Mouse (Mus musculus): ENCODE data around the gene Dcxr. TPM values are rescaled to one million over a fixed set of nuclear protein-coding genes. Genes with fewer than 3 reads are reported as not detected.
"Not testable (repeated sequence)": the region's sequence is repeated elsewhere in the genome, so short reads cannot be mapped to it uniquely, and the experiment has no call there.

Gene Dcxr
- total RNA-seq, 2 experiments from 2014 or later = 40.9 to 43.3 TPM

DNA sequence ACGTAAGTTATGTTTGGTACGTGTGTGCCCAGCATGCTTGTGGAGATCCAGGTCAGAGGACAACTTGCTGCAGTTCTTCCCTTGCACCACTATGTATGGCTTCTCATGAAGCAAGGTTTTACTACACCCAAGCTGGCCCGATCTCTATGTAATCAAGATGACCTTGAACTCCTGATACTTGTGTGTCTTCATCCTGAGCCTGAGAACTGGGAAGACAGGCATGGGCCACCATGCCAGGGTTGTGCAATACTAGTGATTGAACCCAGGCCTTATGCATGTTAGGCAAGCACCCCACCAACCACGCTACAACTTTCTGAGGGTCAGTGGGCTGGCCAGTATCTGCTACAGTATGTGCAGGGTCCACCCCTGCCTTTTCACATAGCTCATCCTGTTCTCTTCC, 50.1 kb downstream of the Dcxr start:
- DNase-seq (ENCODE audit: low spot score in 2 of 2) = no peak

GRCm38 (mm10) chr11:120675875-120676274, 51.2 kb downstream of the Dcxr start:
- not testable (repeated sequence) for DNase-seq (ENCODE audit: low spot score in 2 of 2)

Other genes with a start within 250 kb of the Dcxr start
- gene Mrpl12, start 242.7 kb downstream of the Dcxr start, total RNA-seq (2021) = 100 to 1,000 TPM; 105 to 107 TPM
- 100 to 1,000 TPM; 102 to 103 TPM for gene Slc25a10, start 235.4 kb downstream of the Dcxr start, total RNA-seq (2021)
- 1 to 10 TPM; 2.5 to 9.8 TPM for gene Gcgr, start 196.6 kb downstream of the Dcxr start, total RNA-seq (2021)
- 10 to 100 TPM; 80.6 to 84.2 TPM for gene Mcrip1, start 177.6 kb downstream of the Dcxr start, total RNA-seq (2021)
- gene Ppp1r27, start 176.1 kb downstream of the Dcxr start, total RNA-seq (2021) = 1 to 10 TPM; 1.3 to 5.6 TPM
- 100 to 1,000 TPM; 531 to 539 TPM for gene P4hb, start 154.0 kb downstream of the Dcxr start, total RNA-seq (2021)
- 100 to 1,000 TPM; 321 to 354 TPM for gene Arhgdia, start 145.7 kb downstream of the Dcxr start, total RNA-seq (2021)
- gene Alyref, start 128.9 kb downstream of the Dcxr start, total RNA-seq (2021) = 100 to 1,000 TPM; 136 to 169 TPM
- 10 to 100 TPM; 87.4 to 90.7 TPM for gene Anapc11, start 128.9 kb downstream of the Dcxr start, total RNA-seq (2021)
- gene Npb, start 118.8 kb downstream of the Dcxr start, total RNA-seq (2021) = 1 to 10 TPM; 2.4 to 5.4 TPM
- gene Pcyt2, start 109.3 kb downstream of the Dcxr start, total RNA-seq (2021) = 100 to 1,000 TPM; 135 to 144 TPM
- 10 to 100 TPM; 49.0 to 58.1 TPM for gene Sirt7, start 102.0 kb downstream of the Dcxr start, total RNA-seq (2021)
- 10 to 100 TPM; 51.4 to 56.0 TPM for gene Mafg, start 93.7 kb downstream of the Dcxr start, total RNA-seq (2021)
- 1 to 10 TPM; 5.4 to 8.6 TPM for gene Pycr1, start 83.5 kb downstream of the Dcxr start, total RNA-seq (2021)
- 1 to 10 TPM; 1.4 to 3.8 TPM for gene Myadml2, start 79.1 kb downstream of the Dcxr start, total RNA-seq (2021)
- gene Notum, start 66.1 kb downstream of the Dcxr start, total RNA-seq (2021) = 10 to 100 TPM in 1 of 2 experiments, 1 to 10 TPM in 1; 8.6 to 14.8 TPM
- 100 to 1,000 TPM; 108 to 110 TPM for gene Aspscr1, start 54.3 kb downstream of the Dcxr start, total RNA-seq (2021)
- gene Cenpx, start 13.5 kb downstream of the Dcxr start, total RNA-seq (2021) = 10 to 100 TPM; 49.5 to 52.5 TPM
- 10 to 100 TPM; 44.2 to 44.8 TPM for gene Lrrc45, start 13.4 kb downstream of the Dcxr start, total RNA-seq (2021)
- gene Rac3, start 5.8 kb downstream of the Dcxr start, total RNA-seq (2021) = 10 to 100 TPM; 12.7 to 17.4 TPM
- 1 to 10 TPM; 7.4 to 7.8 TPM for gene Cbr2, start 4.8 kb upstream of the Dcxr start, total RNA-seq (2021)
- 10 to 100 TPM; 20.2 to 49.6 TPM for gene Hmga1b, start 35.5 kb upstream of the Dcxr start, total RNA-seq (2021)
- gene Rfng, start 56.9 kb upstream of the Dcxr start, total RNA-seq (2021) = 10 to 100 TPM; 18.9 to 22.7 TPM
- gene Gps1, start 57.0 kb upstream of the Dcxr start, total RNA-seq (2021) = 100 to 1,000 TPM; 109 to 111 TPM
- gene Dus1l, start 69.1 kb upstream of the Dcxr start, total RNA-seq (2021) = 10 to 100 TPM; 66.8 to 71.1 TPM
- gene Fasn, start 97.3 kb upstream of the Dcxr start, total RNA-seq (2021) = 10 to 100 TPM; 86.7 to 96.3 TPM
- gene Ccdc57, start 205.6 kb upstream of the Dcxr start, total RNA-seq (2021) = 10 to 100 TPM; 14.3 to 14.4 TPM
- 1 to 10 TPM; 6.9 to 8.6 TPM for gene Slc16a3, start 221.2 kb upstream of the Dcxr start, total RNA-seq (2021)

Data from adrenal gland, postnatal 4 days (tissue).